Mouse (Mus musculus) brown adipose tissue, adult 24 weeks (tissue): Measurements from ENCODE around the gene Dhps. TPM values are rescaled to one million over a fixed set of nuclear protein-coding genes. Genes with fewer than 3 reads are reported as not detected.
A peak's percentile ranks its signal among the peaks of the same experiment; 100 is the strongest.

Experiments
- H3K27ac ChIP-seq: fragments of 200-500 bp; replicated peaks from 2 replicates; pipeline ENCODE4 v1.5.1; 2012; ENCODE audit warnings: low read depth, mild to moderate bottlenecking, low read length
- H3K4me1 ChIP-seq: fragments of 200-500 bp; 2 replicates; pipeline ENCODE4 v1.6.1; 2012; ENCODE audit warnings: low read length, mixed read lengths; ENCODE audit not compliant: control insufficient read depth, insufficient read depth, insufficient read length
- H3K4me3 ChIP-seq: fragments of 200-500 bp; 2 replicates; pipeline ENCODE4 v1.5.1; 2012; ENCODE audit warnings: low read depth, mild to moderate bottlenecking, low read length, moderate library complexity; ENCODE audit not compliant: insufficient read depth
- polyA plus RNA-seq: library from polyadenylated mRNA; stranded (reverse); fragments of >200 nt; gene quantifications from 2 replicates; pipeline ENCODE4 v1.2.4, GENCODE M21; 2012; ENCODE audit not compliant: missing spikeins, insufficient read depth, insufficient read length

Gene Dhps
- polyA plus RNA-seq, 1 experiment = 20.0 TPM

DNA sequence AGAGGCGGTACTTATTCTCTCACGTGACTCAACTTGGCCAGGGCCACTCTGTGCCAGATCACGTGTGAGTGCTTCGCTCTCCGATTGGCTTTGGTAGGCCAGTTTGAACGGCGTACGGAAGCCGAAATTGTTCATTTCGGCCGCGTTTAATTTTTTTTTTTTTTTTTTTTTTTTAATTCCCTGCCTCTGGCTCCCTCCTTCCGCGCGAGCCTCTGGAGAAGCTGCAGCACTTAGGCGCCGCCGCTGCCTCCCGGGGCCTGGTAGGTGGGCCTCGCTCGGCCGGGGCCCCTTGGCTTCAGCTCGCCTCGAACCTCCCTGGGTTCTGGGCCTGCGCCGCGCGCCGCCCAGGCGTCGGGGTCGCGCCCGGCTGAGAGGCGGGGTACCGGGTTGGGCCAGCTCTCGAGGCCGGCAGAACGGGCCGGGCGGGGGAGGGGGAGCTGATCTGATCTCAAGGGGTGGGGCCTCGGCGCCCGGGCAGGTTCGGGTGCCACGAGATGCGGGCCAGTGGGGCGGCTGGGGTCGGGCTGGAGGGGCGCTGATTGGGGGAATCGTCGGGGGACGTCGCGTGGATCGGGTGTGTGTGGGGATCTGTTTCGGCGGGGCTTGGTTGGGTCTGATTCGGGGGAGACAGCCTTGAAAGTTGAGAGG lies 34.7 kb upstream of the Dhps start, which contains the start of gene Tnpo2:
TSS of gene Tnpo2 (plus strand) at position 198 of the 648 bp plus-strand sequence.
- H3K4me3 ChIP-seq = peak within 1 kb of the TSS; percentile 84
- H3K27ac ChIP-seq = peak within 1 kb of the TSS; percentile 73

DNA sequence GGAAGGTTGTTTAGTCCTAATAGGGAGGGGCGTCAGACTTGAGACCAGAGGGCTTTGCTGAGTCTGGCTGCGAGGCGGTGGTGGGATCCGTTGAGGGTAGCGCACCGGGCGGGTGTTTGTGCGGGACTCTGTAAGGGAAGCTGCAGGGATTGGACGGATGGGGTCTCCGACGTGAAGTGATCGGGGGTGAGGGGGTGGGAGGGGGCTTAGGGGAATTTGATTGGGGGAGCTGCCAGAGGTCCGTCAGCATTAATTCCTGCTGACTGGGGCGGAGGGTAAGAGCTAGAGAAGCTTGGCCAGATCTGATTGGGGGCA lies 34.2 kb upstream of the Dhps start:
- Histone ChIP-seq H3K27ac (peak overlapping the region; percentile 24; the same call in 1 of the 2 replicates), H3K4me1 (peaks cover 6% of the 10 kb centered on the region; the same call in 1 of the 2 replicates), H3K4me3 (peak overlapping the region; percentile 82)

More for the DNA sequence above, 34.7 kb upstream of the Dhps start, which contains the start of gene Tnpo2:
- peaks cover 6% of the 10 kb centered on the region; the same call in 1 of the 2 replicates for H3K4me1 ChIP-seq

DNA sequence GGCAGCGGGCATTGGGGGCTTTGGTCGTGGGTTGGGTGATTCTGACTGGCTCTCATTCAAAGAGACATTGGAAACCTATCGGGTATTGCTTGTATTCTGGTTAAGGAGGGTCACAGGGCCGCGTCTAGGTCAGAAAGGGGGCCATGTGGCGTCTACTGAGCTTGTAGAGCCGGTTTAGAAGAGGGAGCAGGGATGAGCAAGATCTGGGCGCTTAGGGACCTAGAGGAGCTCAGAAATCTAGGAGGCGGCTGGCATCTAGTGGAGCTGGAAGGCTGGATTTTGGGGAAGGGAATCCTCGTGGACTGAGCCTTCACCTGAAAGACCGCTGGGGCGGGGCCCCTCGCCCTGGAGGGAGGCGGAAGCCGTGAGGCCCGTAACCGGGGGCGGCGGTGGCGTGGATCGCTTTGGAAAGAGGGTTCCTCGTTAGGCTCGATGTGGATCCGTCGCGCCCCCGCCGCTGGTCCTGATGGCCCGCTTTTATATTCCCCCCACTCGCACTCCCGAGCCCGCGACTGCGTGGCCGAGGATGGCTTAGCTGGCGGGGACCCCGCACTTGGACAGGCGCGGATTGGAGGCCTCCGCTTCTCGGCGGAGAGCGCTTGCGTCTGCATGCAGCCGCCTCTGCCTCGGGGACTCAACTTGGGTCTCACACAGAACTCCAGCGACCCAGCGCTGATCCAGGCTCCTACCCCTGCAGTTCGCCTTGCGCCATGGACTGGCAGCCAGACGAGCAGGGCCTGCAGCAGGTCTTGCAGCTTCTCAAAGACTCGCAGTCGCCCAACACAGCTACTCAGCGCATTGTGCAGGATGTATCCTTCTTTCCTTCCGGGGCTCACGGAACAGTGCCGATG lies 33.7 kb upstream of the Dhps start:
- Histone ChIP-seq H3K4me1 (peaks cover 6% of the 10 kb centered on the region; the same call in 1 of the 2 replicates), H3K27ac (peak overlapping the region; percentile 8; the same call in 1 of the 2 replicates), H3K4me3 (peak overlapping the region; percentile 82)

DNA sequence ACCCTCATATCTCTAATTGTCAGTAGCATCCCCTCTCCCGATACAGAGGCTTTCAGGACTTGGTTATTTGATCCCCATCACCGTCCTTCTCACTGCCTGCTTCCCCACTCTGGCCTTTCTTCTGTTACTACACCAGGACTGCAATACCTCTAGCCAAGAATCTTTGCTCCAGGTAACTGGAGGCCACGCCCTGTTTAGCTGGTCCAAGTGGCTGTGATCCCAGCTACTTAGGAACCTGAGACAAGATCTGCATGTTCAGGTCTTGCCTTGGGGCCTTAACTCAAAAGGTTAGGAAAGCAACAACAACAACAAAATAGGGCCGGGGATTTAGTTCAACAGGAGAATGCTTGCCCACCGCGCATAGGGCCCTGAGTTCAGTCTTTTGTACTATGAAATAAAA lies 27.9 kb upstream of the Dhps start:
- Histone ChIP-seq H3K4me1 (no peaks in the 10 kb centered on the region), H3K27ac (no peak overlapping the region), H3K4me3 (no peak overlapping the region)

DNA sequence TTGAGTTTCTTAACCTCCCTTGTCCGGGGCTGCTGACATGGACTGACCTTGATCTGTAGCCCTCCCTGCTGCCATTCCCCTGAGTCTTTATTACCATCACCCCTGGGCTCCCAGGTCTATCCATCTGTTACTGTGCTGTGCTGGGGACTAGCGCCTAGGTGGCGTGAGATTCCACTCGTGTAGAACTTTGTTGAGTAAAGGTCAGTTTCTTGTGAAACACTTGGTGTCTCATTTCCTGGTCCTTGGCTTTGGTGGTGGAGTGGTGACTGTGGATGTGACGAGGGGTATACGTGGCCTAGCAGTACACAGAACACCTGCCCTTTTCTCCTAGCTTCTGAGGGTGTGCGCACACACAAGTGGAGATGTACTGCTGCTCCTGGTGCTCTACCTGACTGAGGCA lies 14.2 kb upstream of the Dhps start:
- no peak overlapping the region for H3K27ac ChIP-seq
- peaks cover 5% of the 10 kb centered on the region; the same call in 1 of the 2 replicates for H3K4me1 ChIP-seq
- H3K4me3 ChIP-seq = no peak overlapping the region

DNA sequence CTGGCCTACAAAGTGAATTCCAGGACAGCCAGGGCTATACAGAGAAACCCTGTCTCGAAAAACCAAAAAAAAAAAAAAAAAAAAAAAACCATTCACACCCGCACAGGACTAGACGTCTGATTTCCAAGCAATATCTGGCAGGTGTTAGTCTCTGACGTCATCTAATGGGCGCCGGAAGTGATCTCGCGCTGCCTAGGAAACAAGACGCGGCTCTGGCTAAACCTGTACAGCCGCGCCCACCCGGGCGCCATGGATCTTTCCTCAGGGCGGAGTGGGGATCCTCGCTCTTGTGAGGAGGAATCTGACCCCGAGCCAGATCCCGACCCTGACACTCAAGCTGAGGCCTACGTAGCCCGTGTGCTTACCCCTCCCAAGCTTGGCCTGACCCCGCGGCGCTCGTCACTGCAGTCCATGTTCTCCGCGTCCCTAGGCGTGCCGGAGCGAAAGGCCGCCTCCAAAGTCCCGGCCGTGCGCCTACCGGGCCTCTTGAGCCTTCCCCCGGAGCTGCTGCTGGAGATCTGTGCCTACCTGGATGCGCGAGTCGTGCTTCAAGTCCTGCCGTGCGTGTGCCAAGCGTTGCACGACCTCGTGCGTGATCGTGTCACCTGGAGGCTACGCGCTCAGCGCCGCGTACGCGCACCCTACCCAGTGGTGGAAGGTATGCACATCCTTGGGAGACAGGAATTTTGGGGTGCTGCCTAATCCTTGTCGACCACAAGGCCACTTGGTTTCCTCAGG lies 11.5 kb upstream of the Dhps start, which contains the start of gene Fbxw9:
TSS of gene Fbxw9 (plus strand) at position 177 of the 738 bp plus-strand sequence.
- H3K4me1 ChIP-seq = peaks cover 5% of the 10 kb centered on the region; the same call in 1 of the 2 replicates
- no peak within 1 kb of the TSS for H3K27ac ChIP-seq
- H3K4me3 ChIP-seq = peak within 1 kb of the TSS; percentile 95

DNA sequence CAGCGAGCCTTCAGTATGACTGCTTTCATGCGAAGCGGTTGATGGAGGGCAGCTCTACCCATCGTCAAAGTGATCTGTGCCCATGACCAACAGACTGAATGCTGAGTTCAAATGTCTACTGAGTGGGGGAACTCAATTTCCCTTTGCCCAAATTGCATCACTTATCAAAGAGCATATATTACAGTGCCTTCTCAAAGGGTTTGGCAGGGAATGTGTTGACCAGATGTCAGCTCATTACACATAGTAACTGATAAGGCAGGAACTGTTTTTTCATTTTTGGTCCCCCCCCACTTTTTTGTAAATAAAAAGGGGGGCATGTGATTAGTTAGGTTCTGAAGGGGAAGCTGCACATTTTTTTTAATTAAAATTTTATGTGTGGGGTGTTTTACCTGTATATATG lies 9.0 kb upstream of the Dhps start:
- Histone ChIP-seq H3K4me1 (peaks cover 5% of the 10 kb centered on the region; the same call in 1 of the 2 replicates), H3K4me3 (no peak overlapping the region)

DNA sequence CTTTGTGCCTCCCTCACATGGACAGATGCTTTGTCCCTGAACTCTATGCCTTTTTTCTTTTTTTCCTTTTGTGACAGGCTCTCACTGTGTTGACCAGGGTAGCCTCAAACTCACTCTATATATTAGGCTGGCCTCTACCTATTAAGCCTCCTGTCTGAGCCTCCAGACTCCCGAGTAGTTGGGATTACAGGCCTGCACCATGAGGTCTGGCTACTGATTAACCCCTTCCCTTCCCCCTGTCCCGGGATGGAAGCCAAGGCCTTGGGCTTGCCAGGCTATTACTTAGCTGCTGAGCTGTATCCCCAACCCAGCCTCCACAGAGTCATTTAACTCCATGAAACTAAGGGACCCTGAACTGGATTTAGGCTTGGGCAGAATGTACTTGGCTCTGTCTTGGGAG lies 6.3 kb upstream of the Dhps start:
- Histone ChIP-seq H3K4me1 (peaks cover 5% of the 10 kb centered on the region; the same call in 1 of the 2 replicates), H3K27ac (no peak overlapping the region), H3K4me3 (no peak overlapping the region)

More for the DNA sequence above, 9.0 kb upstream of the Dhps start:
- H3K27ac ChIP-seq = no peak overlapping the region

DNA sequence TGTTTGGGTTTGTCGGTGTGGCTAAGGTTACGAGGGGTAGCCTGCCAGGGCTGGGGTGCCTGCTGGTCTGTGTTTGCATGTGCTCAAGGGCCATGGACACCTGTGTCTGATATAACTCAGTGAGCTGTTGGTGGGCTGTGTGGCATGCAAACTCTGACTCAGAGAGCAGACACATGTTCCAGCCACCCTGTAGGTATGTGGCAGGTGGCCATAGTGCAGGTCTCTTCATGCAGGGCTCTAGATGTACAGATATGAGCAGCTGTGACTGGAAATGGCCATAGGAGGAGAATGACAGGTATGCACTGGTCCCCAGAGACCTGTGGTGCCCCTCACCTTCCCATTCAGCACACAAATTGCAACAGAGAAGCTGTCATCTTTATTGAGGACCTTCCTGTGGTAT lies 4.4 kb upstream of the Dhps start:
- H3K4me1 ChIP-seq = peaks cover 2% of the 10 kb centered on the region; the same call in 1 of the 2 replicates
- no peak overlapping the region for H3K4me3 ChIP-seq
- H3K27ac ChIP-seq = no peak overlapping the region

DNA sequence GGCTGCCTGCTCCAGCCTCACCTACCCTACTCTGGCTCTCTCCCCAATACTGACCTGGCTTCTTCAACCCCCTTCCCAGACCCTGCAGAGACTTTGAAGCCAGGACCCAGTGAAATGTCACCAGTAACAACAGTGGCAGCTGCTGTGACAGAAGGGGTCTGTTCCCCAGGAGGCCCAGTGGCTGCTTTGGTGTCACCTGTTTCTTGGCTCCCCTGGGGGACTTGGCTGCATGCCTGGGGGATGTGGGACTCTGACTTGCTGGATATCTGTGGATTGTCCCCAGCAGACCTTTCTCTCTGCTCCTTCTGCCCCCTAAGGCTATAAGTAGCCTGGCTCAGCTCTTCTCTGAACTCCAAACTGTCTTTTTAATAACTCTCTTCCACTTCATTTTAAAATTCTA lies 3.6 kb upstream of the Dhps start, which contains the start of gene Gm5741:
TSS of gene Gm5741 (minus strand) at position 1 of the 400 bp plus-strand sequence.
- Histone ChIP-seq H3K4me3 (no peak within 1 kb of the TSS), H3K27ac (no peak within 1 kb of the TSS), H3K4me1 (peaks cover 2% of the 10 kb centered on the region; the same call in 1 of the 2 replicates)

DNA sequence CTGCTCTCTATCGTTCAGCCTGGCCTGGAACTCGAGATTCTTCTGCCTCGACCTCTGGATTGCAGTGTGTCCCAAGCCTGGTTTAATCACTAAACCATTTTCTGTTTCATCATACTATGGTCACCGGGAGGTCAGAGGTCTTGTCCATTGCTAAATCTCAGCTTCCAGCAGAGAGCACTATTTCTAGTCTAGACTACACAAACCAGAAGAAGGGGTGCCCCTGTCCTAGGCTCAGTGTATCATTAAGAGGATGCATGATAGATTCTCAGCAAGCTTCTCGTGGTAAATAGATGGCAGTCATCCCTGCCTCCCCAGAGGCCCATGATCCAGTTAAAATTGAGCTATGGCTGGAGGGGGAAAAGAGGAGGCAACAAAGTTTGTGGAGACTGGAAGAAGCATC lies 516 bp upstream of the Dhps start:
- peak overlapping the region; percentile 56; the same call in 1 of the 2 replicates for H3K27ac ChIP-seq
- peak overlapping the region; percentile 95 for H3K4me3 ChIP-seq
- peaks cover 2% of the 10 kb centered on the region; the same call in 1 of the 2 replicates for H3K4me1 ChIP-seq

DNA sequence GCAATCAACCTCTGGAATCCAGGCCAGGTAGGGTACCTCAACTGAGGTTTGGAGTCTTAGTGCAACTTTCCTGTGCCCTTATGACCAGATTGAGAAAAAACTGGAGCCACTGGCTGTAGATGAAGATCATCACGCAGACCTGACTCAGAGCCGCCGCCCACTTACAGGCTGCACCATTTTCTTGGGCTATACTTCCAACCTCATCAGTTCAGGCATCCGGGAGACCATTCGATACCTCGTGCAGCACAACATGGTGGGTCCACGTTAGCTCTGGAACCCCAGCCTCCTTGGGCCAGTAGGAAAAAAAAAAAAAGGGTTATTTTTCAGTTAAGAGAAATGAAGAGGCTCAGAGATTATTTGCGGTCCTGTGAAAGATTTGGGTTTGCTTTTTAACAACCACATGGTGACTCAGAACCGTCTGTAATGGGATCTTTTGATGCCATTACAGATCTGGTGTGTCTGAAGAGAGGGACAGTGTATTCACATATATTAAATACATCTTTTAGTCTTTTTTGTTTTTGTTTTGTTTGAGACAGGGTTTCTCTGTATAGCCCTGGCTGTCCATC lies 890 bp downstream of the Dhps start:
- Histone ChIP-seq H3K4me3 (peak overlapping the region; percentile 95), H3K27ac (peak overlapping the region; percentile 44; the same call in 1 of the 2 replicates), H3K4me1 (peaks cover 2% of the 10 kb centered on the region; the same call in 1 of the 2 replicates)

DNA sequence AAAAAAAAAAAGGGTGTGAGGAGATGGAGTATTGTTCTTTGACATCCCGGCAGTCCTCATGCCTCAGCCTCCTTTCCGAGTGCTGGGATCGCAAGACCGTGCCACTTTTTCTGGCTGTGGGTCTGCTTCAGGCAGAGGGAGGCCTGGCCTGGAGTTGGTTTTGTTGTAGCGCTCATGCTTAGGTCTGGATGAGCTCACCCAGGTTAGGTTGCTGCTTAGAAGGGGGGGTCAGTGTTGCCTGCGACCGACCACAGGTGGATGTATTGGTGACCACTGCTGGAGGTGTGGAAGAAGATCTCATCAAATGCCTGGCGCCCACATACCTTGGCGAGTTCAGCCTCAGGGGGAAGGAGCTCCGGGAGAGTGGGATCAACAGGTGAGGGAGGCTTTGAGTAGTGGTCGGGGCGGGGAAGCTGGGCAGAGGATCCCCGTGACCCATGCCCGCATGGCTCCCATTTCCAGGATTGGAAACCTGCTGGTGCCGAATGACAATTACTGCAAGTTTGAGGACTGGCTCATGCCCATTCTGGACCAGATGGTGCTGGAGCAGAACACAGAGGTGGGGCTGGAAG lies 1.6 kb downstream of the Dhps start:
- H3K27ac ChIP-seq = no peak overlapping the region
- peaks cover 2% of the 10 kb centered on the region; the same call in 1 of the 2 replicates for H3K4me1 ChIP-seq
- H3K4me3 ChIP-seq = no peak overlapping the region

DNA sequence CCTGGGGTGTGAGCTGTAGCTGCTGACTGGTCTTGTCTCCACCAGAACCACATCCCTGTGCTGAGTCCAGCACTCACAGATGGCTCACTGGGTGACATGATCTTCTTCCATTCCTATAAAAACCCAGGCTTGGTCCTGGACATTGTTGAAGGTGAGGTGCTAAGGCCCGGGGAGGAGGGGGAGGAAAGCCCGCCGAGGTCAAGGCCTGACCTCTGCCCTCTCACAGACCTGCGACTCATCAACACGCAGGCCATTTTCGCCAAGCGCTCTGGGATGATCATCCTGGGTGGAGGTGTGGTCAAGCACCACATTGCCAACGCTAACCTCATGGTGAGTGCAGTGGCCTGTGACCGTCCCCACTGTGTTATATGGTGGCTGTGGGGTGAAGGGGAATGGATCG lies 2.6 kb downstream of the Dhps start:
- Histone ChIP-seq H3K4me3 (no peak overlapping the region), H3K27ac (no peak overlapping the region), H3K4me1 (peaks cover 2% of the 10 kb centered on the region; the same call in 1 of the 2 replicates)
